Mouse (Mus musculus): Measurements from ENCODE around the gene Hspa1a. TPM values are rescaled to one million over a fixed set of nuclear protein-coding genes. Genes with fewer than 3 reads are reported as not detected.

Hspa1a gene
- 0.58 and 0.67 TPM in 2 replicates for polyA plus RNA-seq (2012; rRNA removed)

GRCm38 (mm10) chr17:34972069-34972749 is at the start of gene Hspa1a, which contains the start of gene Hspa1l:
Hspa1a (minus strand) TSS chr17:34972156.
Hspa1l (plus strand) TSS chr17:34972703.

GRCm38 (mm10) chr17:35016376-35016775 is 44.4 kb upstream of the Hspa1a start, which contains the start of gene Vwa7:
Vwa7 (plus strand) TSS chr17:35016579.

GRCm38 (mm10) chr17:35000717-35001451 is 28.9 kb upstream of the Hspa1a start, which contains the start of gene Vars:
Vars (plus strand) TSS chr17:35000987.

GRCm38 (mm10) chr17:34981690-34982180 is 9.8 kb upstream of the Hspa1a start, which contains the start of gene Lsm2:
Lsm2 (plus strand) TSS chr17:34981862.

GRCm38 (mm10) chr17:34969822-34970221 is 2.1 kb downstream of the Hspa1a start, which contains the start of gene Gm20481:
Gm20481 (plus strand) TSS chr17:34969912.

GRCm38 (mm10) chr17:34959130-34959778 is 12.7 kb downstream of the Hspa1a start, which contains the start of gene Hspa1b:
Hspa1b (minus strand) TSS chr17:34959238.

GRCm38 (mm10) chr17:34931061-34931734 is 40.8 kb downstream of the Hspa1a start, which contains the start of gene Neu1:
Neu1 (plus strand) TSS chr17:34931253.

Other genes starting within 250 kb of the Hspa1a start
- gene C4b, start 228.3 kb downstream of the Hspa1a start, polyA plus RNA-seq (2012; rRNA removed), result 2.5 and 3.3 TPM in 2 replicates
- 0.03 TPM in 1 of 2 replicates, not detected in the other for gene Cyp21a1, start 167.6 kb downstream of the Hspa1a start, polyA plus RNA-seq (2012; rRNA removed)
- gene Stk19, start 135.2 kb downstream of the Hspa1a start, polyA plus RNA-seq (2012; rRNA removed), result 15.6 and 17.8 TPM in 2 replicates
- 22.0 and 28.0 TPM in 2 replicates for gene Dxo, start 135.1 kb downstream of the Hspa1a start, polyA plus RNA-seq (2012; rRNA removed)
- gene Skiv2l, start 121.9 kb downstream of the Hspa1a start, polyA plus RNA-seq (2012; rRNA removed), result 19.0 and 22.2 TPM in 2 replicates
- gene Nelfe, start 121.8 kb downstream of the Hspa1a start, polyA plus RNA-seq (2012; rRNA removed), result 43.8 and 44.0 TPM in 2 replicates
- 157 and 169 TPM in 2 replicates for gene Cfb, start 109.6 kb downstream of the Hspa1a start, polyA plus RNA-seq (2012; rRNA removed)
- 5.7 and 6.1 TPM in 2 replicates for gene Zbtb12, start 92.7 kb downstream of the Hspa1a start, polyA plus RNA-seq (2012; rRNA removed)
- not detected in 2 replicates for gene Gm20547, start 90.1 kb downstream of the Hspa1a start, polyA plus RNA-seq (2012; rRNA removed)
- gene C2, start 73.9 kb downstream of the Hspa1a start, polyA plus RNA-seq (2012; rRNA removed), result 14.2 and 18.4 TPM in 2 replicates
- gene Ehmt2, start 73.7 kb downstream of the Hspa1a start, polyA plus RNA-seq (2012; rRNA removed), result 27.3 and 28.0 TPM in 2 replicates
- gene Slc44a4, start 57.7 kb downstream of the Hspa1a start, polyA plus RNA-seq (2012; rRNA removed), result 1.1 and 1.3 TPM in 2 replicates
- gene Neu1, start 40.9 kb downstream of the Hspa1a start, polyA plus RNA-seq (2012; rRNA removed), result 8.4 and 10.5 TPM in 2 replicates
- 1.1 and 1.3 TPM in 2 replicates for gene Hspa1b, start 12.9 kb downstream of the Hspa1a start, polyA plus RNA-seq (2012; rRNA removed)
- gene Gm20481, start 2.2 kb downstream of the Hspa1a start, polyA plus RNA-seq (2012; rRNA removed), result not detected in 2 replicates
- 0.02 TPM in 2 replicates for gene Hspa1l, start 547 bp upstream of the Hspa1a start, polyA plus RNA-seq (2012; rRNA removed)
- 106 and 129 TPM in 2 replicates for gene Lsm2, start 9.7 kb upstream of the Hspa1a start, polyA plus RNA-seq (2012; rRNA removed)
- gene Vars, start 28.8 kb upstream of the Hspa1a start, polyA plus RNA-seq (2012; rRNA removed), result 58.0 and 65.7 TPM in 2 replicates
- 0.12 and 0.20 TPM in 2 replicates for gene Vwa7, start 44.4 kb upstream of the Hspa1a start, polyA plus RNA-seq (2012; rRNA removed)
- gene Sapcd1, start 55.9 kb upstream of the Hspa1a start, polyA plus RNA-seq (2012; rRNA removed), result 2.0 TPM in 2 replicates
- gene Msh5, start 74.6 kb upstream of the Hspa1a start, polyA plus RNA-seq (2012; rRNA removed), result 3.3 and 4.1 TPM in 2 replicates
- 70.1 and 85.9 TPM in 2 replicates for gene Clic1, start 77.8 kb upstream of the Hspa1a start, polyA plus RNA-seq (2012; rRNA removed)
- gene Ddah2, start 86.9 kb upstream of the Hspa1a start, polyA plus RNA-seq (2012; rRNA removed), result 11.1 and 13.5 TPM in 2 replicates
- 0.21 and 0.24 TPM in 2 replicates for gene Ly6g6c, start 93.2 kb upstream of the Hspa1a start, polyA plus RNA-seq (2012; rRNA removed)
- gene Mpig6b, start 94.0 kb upstream of the Hspa1a start, polyA plus RNA-seq (2012; rRNA removed), result 1.8 and 2.7 TPM in 2 replicates
- gene Ly6g6e, start 104.7 kb upstream of the Hspa1a start, polyA plus RNA-seq (2012; rRNA removed), result 0.03 and 0.15 TPM in 2 replicates
- 0.66 and 0.76 TPM in 2 replicates for gene Ly6g6d, start 105.9 kb upstream of the Hspa1a start, polyA plus RNA-seq (2012; rRNA removed)
- 4.6 TPM in 2 replicates for gene Ly6g6f, start 113.5 kb upstream of the Hspa1a start, polyA plus RNA-seq (2012; rRNA removed)
- gene Abhd16a, start 117.1 kb upstream of the Hspa1a start, polyA plus RNA-seq (2012; rRNA removed), result 25.1 and 29.0 TPM in 2 replicates
- not detected in 2 replicates for gene Ly6g5c, start 136.1 kb upstream of the Hspa1a start, polyA plus RNA-seq (2012; rRNA removed)
- gene Ly6g5b, start 143.3 kb upstream of the Hspa1a start, polyA plus RNA-seq (2012; rRNA removed), result 0.42 and 0.67 TPM in 2 replicates
- gene Gpank1, start 149.3 kb upstream of the Hspa1a start, polyA plus RNA-seq (2012; rRNA removed), result 9.1 and 10.2 TPM in 2 replicates
- gene Csnk2b, start 149.9 kb upstream of the Hspa1a start, polyA plus RNA-seq (2012; rRNA removed), result 76.9 and 86.4 TPM in 2 replicates
- 1.2 and 1.6 TPM in 2 replicates for gene D17H6S53E, start 154.2 kb upstream of the Hspa1a start, polyA plus RNA-seq (2012; rRNA removed)
- gene Apom, start 159.9 kb upstream of the Hspa1a start, polyA plus RNA-seq (2012; rRNA removed), result 296 and 349 TPM in 2 replicates
- gene Bag6, start 163.0 kb upstream of the Hspa1a start, polyA plus RNA-seq (2012; rRNA removed), result 40.6 and 45.5 TPM in 2 replicates
- gene Prrc2a, start 192.7 kb upstream of the Hspa1a start, polyA plus RNA-seq (2012; rRNA removed), result 48.0 and 59.1 TPM in 2 replicates
- gene Aif1, start 203.9 kb upstream of the Hspa1a start, polyA plus RNA-seq (2012; rRNA removed), result 9.0 and 9.2 TPM in 2 replicates
- gene Lst1, start 216.3 kb upstream of the Hspa1a start, polyA plus RNA-seq (2012; rRNA removed), result 21.0 and 28.7 TPM in 2 replicates
- 0.53 and 0.76 TPM in 2 replicates for gene Ltb, start 222.3 kb upstream of the Hspa1a start, polyA plus RNA-seq (2012; rRNA removed)
- 0.33 and 0.48 TPM in 2 replicates for gene Tnf, start 229.9 kb upstream of the Hspa1a start, polyA plus RNA-seq (2012; rRNA removed)
- 0.03 and 0.09 TPM in 2 replicates for gene Lta, start 233.2 kb upstream of the Hspa1a start, polyA plus RNA-seq (2012; rRNA removed)
- 0.10 TPM in 1 of 2 replicates, not detected in the other for gene Gm16181, start 248.7 kb upstream of the Hspa1a start, polyA plus RNA-seq (2012; rRNA removed)